Mouse (Mus musculus) embryonic facial prominence, embryonic 15.5 days (tissue): Measurements from ENCODE around the gene Fhod1. TPM values are rescaled to one million over a fixed set of nuclear protein-coding genes. Genes with fewer than 3 reads are reported as not detected.

ENCODE experiments used
- microRNA counts: library from miRNA; unstranded; fragments of <30 nt; microRNA quantifications from one replicate; lab custom pipeline; 2016
- microRNA-seq: library from miRNA; unstranded; fragments of <30 nt; microRNA quantifications from one replicate; pipeline ENCODE4, GENCODE M21; 2016; ENCODE audit warnings: borderline number of aligned reads
- polyA plus RNA-seq: library from polyadenylated mRNA; unstranded; fragments of >200 nt; fragmentation: Nextera tagmentation; extraction: Ambion mirVana; gene quantifications from 2 replicates; pipeline ENCODE4 v1.2.1, GENCODE M21; 2015

The Fhod1 gene
- polyA plus RNA-seq, 1 experiment from 2014 or later, result 2.6 TPM

MicroRNA genes within 50 kb of the gene (microRNA counts, 519-probe panel; counts per million panel counts)
- microRNA mmu-miR-328 (lab: Ali Mortazavi, UCI), result 2,235 counts per million, percentile 50 among the panel's probes with 10 or more counts

Small RNA genes within 50 kb of the gene (microRNA-seq; reads per million reads assigned to microRNA genes)
- gene Gm27320 (not detected), gene Mir328 (172 reads per million, percentile 60 among the genes with 10 or more reads in this experiment)

Other genes starting within 250 kb of the Fhod1 start
- gene Ces4a, start 216.2 kb downstream of the Fhod1 start, polyA plus RNA-seq, result not detected in 2 replicates
- gene Cbfb, start 177.3 kb downstream of the Fhod1 start, polyA plus RNA-seq, result 79.1 and 81.6 TPM in 2 replicates
- 24.9 and 26.1 TPM in 2 replicates for gene D230025D16Rik, start 122.8 kb downstream of the Fhod1 start, polyA plus RNA-seq
- gene B3gnt9, start 92.8 kb downstream of the Fhod1 start, polyA plus RNA-seq, result 45.5 and 49.2 TPM in 2 replicates
- gene Tradd, start 83.3 kb downstream of the Fhod1 start, polyA plus RNA-seq, result 27.4 and 28.8 TPM in 2 replicates
- gene Fbxl8, start 83.3 kb downstream of the Fhod1 start, polyA plus RNA-seq, result 3.3 and 4.0 TPM in 2 replicates
- 0.13 and 0.33 TPM in 2 replicates for gene Hsf4, start 78.2 kb downstream of the Fhod1 start, polyA plus RNA-seq
- 3.6 and 4.4 TPM in 2 replicates for gene Nol3, start 71.8 kb downstream of the Fhod1 start, polyA plus RNA-seq
- gene 4931428F04Rik, start 58.1 kb downstream of the Fhod1 start, polyA plus RNA-seq, result 12.1 and 14.5 TPM in 2 replicates
- 10.2 and 11.0 TPM in 2 replicates for gene Exoc3l, start 51.9 kb downstream of the Fhod1 start, polyA plus RNA-seq
- 67.9 and 79.6 TPM in 2 replicates for gene E2f4, start 50.3 kb downstream of the Fhod1 start, polyA plus RNA-seq
- 9.9 and 11.4 TPM in 2 replicates for gene Elmo3, start 42.4 kb downstream of the Fhod1 start, polyA plus RNA-seq
- gene Lrrc29, start 21.7 kb downstream of the Fhod1 start, polyA plus RNA-seq, result 1.6 and 2.0 TPM in 2 replicates
- gene Tmem208, start 21.6 kb downstream of the Fhod1 start, polyA plus RNA-seq, result 131 TPM in 2 replicates
- gene Slc9a5, start 890 bp upstream of the Fhod1 start, polyA plus RNA-seq, result 2.6 and 3.4 TPM in 2 replicates
- gene Plekhg4, start 25.3 kb upstream of the Fhod1 start, polyA plus RNA-seq, result 0.25 and 0.45 TPM in 2 replicates
- 0.05 TPM in 1 of 2 replicates, not detected in the other for gene Kctd19, start 65.5 kb upstream of the Fhod1 start, polyA plus RNA-seq
- 1.1 and 2.6 TPM in 2 replicates for gene Lrrc36, start 65.6 kb upstream of the Fhod1 start, polyA plus RNA-seq
- 157 and 180 TPM in 2 replicates for gene Tppp3, start 123.6 kb upstream of the Fhod1 start, polyA plus RNA-seq
- 55.4 and 59.8 TPM in 2 replicates for gene Zdhhc1, start 148.9 kb upstream of the Fhod1 start, polyA plus RNA-seq
- gene Hsd11b2, start 170.8 kb upstream of the Fhod1 start, polyA plus RNA-seq, result 1.4 TPM in 2 replicates
- gene Atp6v0d1, start 218.1 kb upstream of the Fhod1 start, polyA plus RNA-seq, result 99.7 and 104 TPM in 2 replicates